Mouse (Mus musculus): ENCODE results near the gene Col15a1.
A peak's percentile ranks its signal among the peaks of the same experiment; 100 is the strongest.

Col15a1 gene

GRCm38 (mm10) chr4:47207969-47208420 is at the start of gene Col15a1:
TSS of gene Col15a1 (plus strand) at chr4:47208161.
- peak; percentile 25 for DNase-seq (ENCODE audit: low read depth, low spot score)

GRCm38 (mm10) chr4:47161103-47161755 is 46.7 kb upstream of the Col15a1 start:
- no peak for DNase-seq (ENCODE audit: low read depth, low spot score)

DNA sequence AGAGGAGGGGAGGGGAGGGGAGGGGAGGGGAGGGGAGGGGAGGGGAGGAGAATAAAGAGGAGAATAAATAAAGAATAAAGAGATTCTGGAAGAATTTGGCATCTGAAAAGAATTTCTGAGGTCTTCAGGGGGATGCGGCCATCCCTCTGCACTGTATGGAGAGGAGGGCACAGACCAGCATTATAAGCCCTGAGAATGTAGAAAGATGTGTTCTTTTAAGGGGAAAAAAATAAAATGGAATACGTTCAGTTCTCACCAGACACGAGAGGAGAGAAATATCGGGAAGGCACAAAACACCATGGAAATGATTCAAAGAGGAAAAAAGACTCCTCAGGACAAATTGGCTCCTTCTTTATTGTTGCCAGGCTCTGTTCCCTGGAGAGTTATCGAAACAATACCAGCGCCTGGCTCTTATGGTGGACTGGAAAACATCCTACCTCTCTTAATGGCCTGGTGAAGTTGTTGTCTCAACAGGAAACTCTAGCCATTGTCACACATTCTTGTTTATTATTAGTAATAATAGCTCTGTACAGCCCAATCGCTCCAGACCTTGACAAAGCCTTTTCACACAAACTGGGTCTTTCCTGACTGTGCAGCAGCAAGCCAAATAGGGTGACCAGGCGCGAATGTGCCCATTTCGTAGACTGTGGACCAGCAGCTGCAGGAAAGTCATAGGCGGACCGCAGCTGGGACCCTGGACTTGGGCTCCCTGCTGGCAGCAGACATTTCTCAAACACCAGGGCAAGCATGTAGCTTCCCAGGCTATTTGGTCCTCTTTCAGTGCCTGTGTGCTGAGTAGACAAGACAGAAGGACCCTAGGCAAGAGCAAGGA is 46.0 kb upstream of the Col15a1 start:
- no peak for DNase-seq (ENCODE audit: low read depth, low spot score)

- DNase-seq (ENCODE audit: low read depth, low spot score), result no peak
Measured at GRCm38 (mm10) chr4:47172314-47172713, 35.6 kb upstream of the Col15a1 start.

DNA sequence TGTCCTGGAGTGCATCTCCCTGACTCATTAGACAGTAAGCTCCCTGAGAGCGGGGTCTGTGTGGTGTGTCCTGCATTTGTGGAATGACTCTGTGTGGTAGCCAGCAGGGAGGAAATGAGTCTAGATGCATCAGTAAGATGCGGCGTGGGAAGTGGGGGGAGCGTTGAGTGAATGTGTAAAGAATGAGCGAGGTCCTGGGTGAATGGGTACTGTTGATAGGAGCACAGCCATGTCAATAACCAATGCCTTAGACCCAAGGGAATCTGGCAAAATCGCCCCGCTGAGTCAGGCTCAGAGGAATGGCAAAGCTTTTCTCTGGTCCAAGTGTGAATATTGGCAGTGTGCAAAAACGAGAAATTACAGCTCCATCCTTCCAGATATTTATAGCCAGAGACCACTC is 30.9 kb upstream of the Col15a1 start:
- DNase-seq (ENCODE audit: low read depth, low spot score), result no peak

- peak; percentile 32 for DNase-seq (ENCODE audit: low read depth, low spot score)
Measured at GRCm38 (mm10) chr4:47178261-47178961, 29.6 kb upstream of the Col15a1 start.

GRCm38 (mm10) chr4:47179535-47179934 is 28.4 kb upstream of the Col15a1 start:
- DNase-seq (ENCODE audit: low read depth, low spot score), result no peak

GRCm38 (mm10) chr4:47184058-47184661 is 23.8 kb upstream of the Col15a1 start:
- DNase-seq (ENCODE audit: low read depth, low spot score), result no peak

DNA sequence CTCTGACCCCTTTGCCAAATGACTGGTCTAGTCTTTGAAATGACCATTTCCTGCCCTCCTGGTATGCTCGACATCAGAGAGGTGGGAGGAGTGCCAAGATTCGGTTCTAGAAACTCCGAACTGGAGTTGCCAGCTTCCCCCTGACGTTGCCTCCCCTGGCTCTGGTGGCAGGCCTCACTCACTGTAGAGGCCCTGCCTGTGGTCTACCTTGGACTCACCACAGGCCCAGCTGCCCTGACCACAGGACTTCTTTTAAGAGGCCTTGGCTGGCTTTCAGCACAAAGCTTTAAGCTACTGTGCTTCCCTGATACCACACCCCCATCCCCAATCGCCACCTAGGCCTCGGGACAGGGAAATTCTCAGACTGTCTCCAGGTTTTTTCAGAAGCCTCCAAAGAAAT is 21.4 kb upstream of the Col15a1 start:
- DNase-seq (ENCODE audit: low read depth, low spot score), result peak; percentile 35

DNA sequence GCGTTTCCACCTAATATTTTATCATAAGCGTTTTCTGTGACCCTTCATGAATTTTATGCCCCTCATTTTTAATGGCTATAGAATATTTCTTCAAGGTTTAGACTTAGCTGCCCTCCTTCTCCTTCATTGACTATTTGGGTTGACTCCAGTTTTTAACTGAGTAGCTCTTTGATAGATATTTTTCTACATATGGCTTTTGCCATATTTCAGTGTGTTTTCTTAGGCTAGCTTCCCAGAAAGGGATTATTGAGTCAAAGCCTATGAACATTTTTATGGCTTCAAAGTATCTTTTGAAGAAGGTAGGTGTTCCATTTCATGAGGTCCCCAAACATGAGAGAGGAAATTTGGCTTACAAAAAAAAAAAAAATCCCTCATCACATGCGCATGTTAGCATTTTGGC is 11.8 kb upstream of the Col15a1 start:
- DNase-seq (ENCODE audit: low read depth, low spot score), result no peak

DNA sequence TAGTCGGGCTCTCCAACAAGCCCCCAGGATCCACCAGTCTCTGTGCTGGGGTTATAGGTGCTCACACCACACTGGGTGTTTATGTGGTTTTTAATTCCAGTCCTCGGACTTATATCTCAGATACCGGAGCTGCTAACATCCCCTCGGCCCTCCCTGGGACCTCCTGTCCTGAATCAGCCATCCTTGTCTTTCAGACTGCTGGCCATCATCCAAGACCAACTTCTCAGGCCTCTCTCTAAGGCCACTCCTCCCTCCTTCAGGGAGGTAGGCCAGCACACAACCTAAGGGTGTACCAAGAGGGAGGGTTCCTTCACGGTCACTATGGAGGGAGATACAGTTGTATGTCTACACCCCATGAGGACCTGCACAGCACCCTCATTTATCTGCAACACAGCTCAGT is 4.3 kb upstream of the Col15a1 start:
- DNase-seq (ENCODE audit: low read depth, low spot score), result no peak

GRCm38 (mm10) chr4:47205846-47206245 is 2.1 kb upstream of the Col15a1 start:
- no peak for DNase-seq (ENCODE audit: low read depth, low spot score)

DNA sequence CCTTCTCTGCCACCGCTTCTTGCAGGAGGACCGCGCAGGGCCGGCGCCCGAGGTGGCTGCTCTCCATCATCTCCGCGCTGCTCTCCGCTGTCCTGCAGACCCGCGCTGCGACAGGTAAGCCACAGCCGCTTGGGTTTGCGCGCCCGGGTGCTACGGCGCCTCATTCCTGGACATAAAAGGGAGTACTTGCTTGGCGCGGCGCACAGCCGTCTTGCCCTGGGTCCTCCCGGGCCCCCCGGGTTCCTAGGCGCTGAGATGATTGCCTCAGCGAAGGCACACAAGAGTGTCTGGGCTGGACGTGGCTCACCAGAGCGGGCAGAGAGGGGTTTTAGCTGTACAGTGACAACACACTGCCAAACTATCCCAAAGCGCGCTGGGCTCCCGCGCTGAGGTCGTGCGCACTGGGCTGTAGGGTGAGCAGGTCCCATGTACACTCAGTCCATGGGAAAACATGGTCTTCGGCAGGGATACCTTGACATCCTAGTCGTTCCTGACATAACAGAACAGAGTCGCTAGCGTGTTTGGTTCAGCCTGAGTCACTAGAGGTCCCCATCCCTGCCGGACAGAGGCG is 545 bp downstream of the Col15a1 start:
- DNase-seq (ENCODE audit: low read depth, low spot score), result peak; percentile 13

DNA sequence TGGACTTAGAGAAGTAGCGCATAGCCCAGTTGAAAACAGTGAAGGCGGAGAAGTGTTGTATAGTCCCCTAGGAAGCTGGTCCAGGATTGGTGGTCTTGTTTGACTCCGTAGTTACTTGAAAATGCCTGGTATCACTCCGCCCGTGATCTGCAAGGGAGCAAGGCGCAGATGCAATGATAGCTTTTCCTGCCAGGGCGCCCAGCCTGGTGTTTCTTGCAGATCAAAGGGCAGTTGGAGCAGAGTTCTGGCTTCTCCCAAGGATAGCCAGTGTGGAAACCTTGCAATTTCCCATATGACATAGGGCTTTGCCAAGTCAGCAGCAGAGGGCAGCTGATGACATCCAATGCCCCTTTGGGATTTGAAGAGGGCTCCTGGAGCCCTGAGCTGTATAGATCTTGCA is 1.5 kb downstream of the Col15a1 start:
- no peak for DNase-seq (ENCODE audit: low read depth, low spot score)

GRCm38 (mm10) chr4:47218828-47219227 is 10.9 kb downstream of the Col15a1 start:
- peak; percentile 27 for DNase-seq (ENCODE audit: low read depth, low spot score)

DNA sequence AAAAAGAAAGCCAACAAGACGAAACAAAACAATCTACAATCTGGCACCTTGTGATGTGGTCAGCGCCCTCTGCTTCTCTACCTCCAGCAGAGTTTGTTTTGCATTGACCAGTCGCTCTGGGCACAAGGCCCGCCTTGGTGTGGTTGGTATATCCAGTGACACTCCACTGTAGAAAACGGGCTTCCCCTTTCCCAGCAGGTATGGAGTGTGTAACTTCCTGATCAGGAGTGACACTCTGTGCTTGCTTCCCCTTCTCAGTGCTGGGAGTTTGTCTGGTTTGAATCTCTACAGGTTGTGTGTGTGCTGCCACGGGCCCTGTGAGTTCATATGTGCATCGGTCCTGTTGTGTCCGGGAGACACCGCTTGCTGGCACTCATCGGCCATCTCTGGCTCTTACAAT is 11.4 kb downstream of the Col15a1 start:
- DNase-seq (ENCODE audit: low read depth, low spot score), result no peak

GRCm38 (mm10) chr4:47220544-47220943 is 12.6 kb downstream of the Col15a1 start:
- DNase-seq (ENCODE audit: low read depth, low spot score), result no peak

DNA sequence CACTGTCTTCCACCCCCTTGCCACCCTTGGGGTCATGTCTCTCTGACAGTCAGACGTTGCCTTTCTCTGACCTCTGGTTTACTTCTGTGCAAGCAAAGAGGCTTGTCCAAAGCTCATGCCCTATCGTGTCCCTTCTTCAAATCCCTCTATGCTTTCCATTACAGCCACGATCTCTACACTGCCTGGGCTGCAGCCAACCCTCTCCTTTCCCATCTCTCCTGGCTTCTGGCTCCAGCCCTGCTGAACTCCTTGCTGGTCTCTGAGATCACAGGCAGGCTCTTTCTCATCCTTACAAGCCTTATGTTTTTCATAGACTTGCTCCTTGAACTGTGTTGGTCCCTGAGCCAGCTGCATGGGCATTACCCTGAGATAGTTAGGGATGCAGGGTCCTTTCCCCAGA is 14.2 kb downstream of the Col15a1 start:
- DNase-seq (ENCODE audit: low read depth, low spot score), result no peak

- peak; percentile 73 for DNase-seq (ENCODE audit: low read depth, low spot score)
Measured at GRCm38 (mm10) chr4:47225920-47226319, 18.0 kb downstream of the Col15a1 start.

- DNase-seq (ENCODE audit: low read depth, low spot score), result no peak
Measured at GRCm38 (mm10) chr4:47227101-47227500, 19.1 kb downstream of the Col15a1 start.

DNA sequence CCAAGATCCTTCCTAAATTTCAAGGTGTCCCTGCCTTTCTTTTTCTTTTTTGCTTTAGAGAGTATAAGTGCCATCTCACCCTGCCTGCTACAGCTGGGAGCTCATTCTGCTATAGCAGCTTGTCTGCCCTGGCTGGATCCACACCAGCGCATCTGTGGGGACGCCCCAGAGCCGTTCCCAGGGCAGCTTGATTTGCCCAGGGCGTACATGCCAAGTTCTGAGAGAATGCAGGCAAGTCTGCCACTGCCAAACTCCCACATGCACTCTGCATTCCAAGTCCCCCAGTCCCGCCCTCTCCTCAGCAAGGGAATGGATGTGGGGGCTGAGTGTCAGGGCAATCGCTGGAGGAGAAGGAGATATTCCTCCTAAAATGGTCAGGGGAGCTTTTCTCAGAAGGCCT is 19.8 kb downstream of the Col15a1 start:
- DNase-seq (ENCODE audit: low read depth, low spot score), result peak; percentile 91

GRCm38 (mm10) chr4:47228945-47229344 is 21.0 kb downstream of the Col15a1 start:
- no peak for DNase-seq (ENCODE audit: low read depth, low spot score)

Data from brain, adult 2 months (tissue).